Mouse (Mus musculus) retina, adult 2 months (tissue): ENCODE measurements around the gene Gm12216.
A peak's percentile ranks its signal among the peaks of the same experiment; 100 is the strongest.

Source experiments
- DNase-seq: peaks from one replicate; pipeline ENCODE4 v3.0.0-alpha.2; 2012; ENCODE audit warnings: low read depth, low spot score

Gene Gm12216

DNA sequence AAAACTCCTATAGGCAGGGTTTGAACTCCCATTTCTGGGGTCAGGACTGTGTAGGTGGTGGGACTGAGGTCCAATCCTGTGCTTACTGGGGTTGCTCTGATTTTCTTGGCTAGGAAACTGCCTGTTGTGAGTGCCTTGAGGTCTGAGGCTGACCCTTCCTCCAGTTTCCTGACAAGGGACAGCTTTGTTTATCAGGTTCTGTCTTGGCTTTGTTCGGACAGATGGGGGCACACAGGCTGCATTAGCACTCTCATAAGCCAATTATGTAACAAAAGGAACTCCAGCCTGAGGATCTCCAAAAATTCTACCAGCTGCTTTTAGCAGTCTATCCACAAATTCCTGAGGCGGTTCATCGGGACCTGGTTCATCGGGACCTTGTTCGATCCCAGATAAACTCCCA, 116.7 kb downstream of the Gm12216 start:
- no peak for DNase-seq

- DNase-seq: no peak
Measured at GRCm38 (mm10) chr11:53737573-53737946, 121.5 kb downstream of the Gm12216 start.

GRCm38 (mm10) chr11:53736771-53737572, 122.1 kb downstream of the Gm12216 start:
- peak; percentile 38 for DNase-seq

GRCm38 (mm10) chr11:53735682-53736245, 123.3 kb downstream of the Gm12216 start:
- DNase-seq: peak; percentile 57

- no peak for DNase-seq
Measured at GRCm38 (mm10) chr11:53734970-53735681, 123.9 kb downstream of the Gm12216 start.

DNA sequence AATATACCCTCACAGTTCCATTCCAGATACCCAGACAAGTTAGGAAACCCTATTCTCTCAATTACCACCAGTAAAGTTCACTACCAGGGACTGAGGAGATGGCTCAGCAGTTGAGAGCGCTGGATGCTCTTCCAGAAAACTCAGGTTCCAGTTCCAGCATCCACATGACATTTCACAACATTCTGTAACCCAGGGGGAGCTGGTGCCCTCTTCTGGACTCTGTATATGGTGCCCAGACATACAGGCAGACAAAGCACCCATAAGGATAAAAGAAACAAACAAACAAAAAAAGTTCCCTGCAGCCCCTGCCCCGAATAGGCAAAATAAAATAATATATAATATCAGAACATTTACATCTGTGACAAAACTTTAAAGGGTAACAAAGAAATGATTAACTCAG, 124.6 kb downstream of the Gm12216 start:
- no peak for DNase-seq

- DNase-seq: no peak
Measured at GRCm38 (mm10) chr11:53733824-53734223, 125.2 kb downstream of the Gm12216 start.
